Mouse (Mus musculus) ES-Bruce4 (cell line): ENCODE measurements at regions not wholly inside any gene's neighbourhood (a gene's known extent, or its start where the extent isn't known, plus 50 kb on each side); places are given as distances from the start of the nearest gene placed in this dataset.

Source experiments
- CTCF ChIP-seq: IDR thresholded peaks from one replicate; pipeline ENCODE4 v1.8.1; 2011; ENCODE audit warnings: low read depth, low read length
- EP300 ChIP-seq: IDR thresholded peaks from 2 replicates; pipeline ENCODE4 v1.6.1; 2011; ENCODE audit warnings: low read depth, low read length; ENCODE audit not compliant: insufficient read depth

GRCm38 (mm10) chr12:92109615-92110014 is 260.7 kb upstream of the Sel1l start:
- TF ChIP-seq EP300 (no peak), CTCF (no peak)
